Mouse (Mus musculus): ENCODE measurements around the gene Gosr1.
"Not testable (repeated sequence)": the region's sequence is repeated elsewhere in the genome, so short reads cannot be mapped to it uniquely, and the experiment has no call there.

The Gosr1 gene

GRCm38 (mm10) chr11:76734560-76734959, 28.8 kb downstream of the Gosr1 start:
- DNase-seq (ENCODE audit: low spot score) = no peak

DNA sequence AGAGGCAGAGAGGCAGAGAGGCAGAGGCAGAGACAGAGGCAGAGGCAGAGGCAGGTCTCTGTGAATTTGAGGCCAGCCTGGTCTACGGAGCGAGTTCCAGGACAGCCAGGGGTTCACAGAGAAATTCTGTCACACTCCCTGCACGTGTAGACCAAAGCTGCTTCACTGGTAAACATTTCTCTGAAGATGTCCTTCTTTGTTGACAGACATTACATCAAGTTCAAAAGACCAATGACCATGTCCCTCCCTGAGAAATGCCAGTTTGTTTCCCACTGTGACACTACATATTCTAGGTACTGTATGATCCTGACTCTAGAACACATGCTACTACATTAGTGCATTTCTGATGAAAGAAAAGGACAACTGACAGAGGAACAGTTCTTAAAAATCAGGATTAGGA, 32.7 kb downstream of the Gosr1 start:
- DNase-seq (ENCODE audit: low spot score) = no peak

DNA sequence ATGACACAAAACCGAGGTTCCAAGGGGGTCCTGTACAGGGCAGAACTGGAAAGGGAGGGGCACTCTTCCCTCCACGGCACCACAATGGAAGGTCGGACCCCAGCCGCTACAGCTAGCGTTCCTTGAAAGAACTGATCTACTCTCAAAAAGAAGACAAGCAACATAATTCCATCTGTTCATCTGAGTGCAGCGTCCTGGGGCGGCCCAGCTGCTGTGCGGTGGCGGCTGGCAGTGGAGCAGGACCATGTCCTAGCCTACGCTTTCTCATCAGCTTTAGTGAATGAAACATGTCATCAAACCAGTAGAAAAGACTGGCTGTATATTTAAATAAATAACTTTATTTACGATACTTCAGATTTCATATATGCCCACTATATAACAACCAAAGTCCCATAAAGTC, 35.3 kb downstream of the Gosr1 start:
- no peak for DNase-seq (ENCODE audit: low spot score)

- DNase-seq (ENCODE audit: low spot score) = no peak
Observed at GRCm38 (mm10) chr11:76723911-76724310, 39.5 kb downstream of the Gosr1 start.

GRCm38 (mm10) chr11:76717000-76717399, 46.4 kb downstream of the Gosr1 start:
- DNase-seq (ENCODE audit: low spot score) = no peak

DNA sequence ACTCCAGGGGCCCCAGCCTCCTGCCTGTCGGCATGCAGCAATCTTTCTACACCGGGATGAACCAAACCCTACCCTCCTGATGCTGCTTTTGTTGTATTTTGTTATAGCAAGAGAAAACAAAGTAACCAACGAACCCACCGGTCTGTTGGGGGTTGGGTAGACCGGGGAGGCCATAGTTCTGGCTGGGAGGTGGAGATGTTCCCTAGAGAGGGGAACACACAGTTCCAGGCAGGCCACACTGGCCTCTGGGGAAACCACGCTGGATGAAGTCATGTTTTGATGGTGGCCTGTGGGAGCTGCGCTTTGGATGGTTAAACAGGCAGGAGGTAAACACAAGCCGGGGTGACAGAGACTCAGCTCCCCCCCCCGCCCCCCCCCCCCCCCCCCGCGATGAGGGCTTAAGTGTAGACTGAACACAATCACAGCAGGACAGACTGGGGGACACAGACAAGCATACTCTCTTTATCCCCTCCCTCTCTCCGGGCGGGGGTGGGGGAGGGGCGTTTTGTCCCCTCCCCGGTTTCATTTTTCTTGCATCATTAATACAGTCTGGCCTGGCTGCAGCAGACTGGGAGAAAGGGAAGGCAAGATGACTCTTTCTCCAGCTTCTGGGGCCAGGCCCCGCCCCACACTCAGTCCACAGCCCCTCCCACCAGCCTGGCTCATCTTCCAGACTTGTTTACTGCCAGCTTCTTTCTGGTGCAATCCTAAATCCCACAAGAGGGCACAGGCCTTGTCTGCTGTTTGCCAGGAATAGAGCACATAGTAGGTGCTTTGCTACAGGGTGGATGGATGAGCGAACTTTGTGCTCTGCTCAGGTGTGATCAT, 53.5 kb downstream of the Gosr1 start:
- DNase-seq (ENCODE audit: low spot score) = peak; percentile 58

GRCm38 (mm10) chr11:76708881-76709280, 54.5 kb downstream of the Gosr1 start:
- DNase-seq (ENCODE audit: low spot score) = no peak

GRCm38 (mm10) chr11:76708066-76708465, 55.3 kb downstream of the Gosr1 start:
- no peak for DNase-seq (ENCODE audit: low spot score)

DNA sequence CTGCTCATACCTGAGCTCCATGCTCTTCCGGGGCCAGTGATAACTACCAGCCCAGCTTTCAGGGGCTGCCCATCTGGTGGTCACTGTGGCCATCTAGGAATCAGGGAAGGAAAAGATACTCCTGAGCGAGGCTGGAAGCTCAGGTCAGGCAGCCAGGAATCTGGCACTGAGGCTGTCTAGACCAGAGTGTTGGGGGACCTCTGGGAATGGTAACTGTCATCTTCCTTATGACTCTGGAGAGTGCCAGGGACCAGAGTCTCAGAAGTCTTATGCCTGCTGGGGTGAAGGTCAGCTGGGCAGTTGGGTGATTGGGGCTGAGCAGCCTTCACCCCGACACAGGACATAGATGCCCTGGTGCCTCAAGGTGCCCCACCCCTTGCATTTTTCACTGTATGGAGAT, 55.7 kb downstream of the Gosr1 start:
- no peak for DNase-seq (ENCODE audit: low spot score)

- no peak for DNase-seq (ENCODE audit: low spot score)
Observed at GRCm38 (mm10) chr11:76699626-76700025, 63.8 kb downstream of the Gosr1 start.

GRCm38 (mm10) chr11:76695810-76696209, 67.6 kb downstream of the Gosr1 start:
- no peak for DNase-seq (ENCODE audit: low spot score)

DNA sequence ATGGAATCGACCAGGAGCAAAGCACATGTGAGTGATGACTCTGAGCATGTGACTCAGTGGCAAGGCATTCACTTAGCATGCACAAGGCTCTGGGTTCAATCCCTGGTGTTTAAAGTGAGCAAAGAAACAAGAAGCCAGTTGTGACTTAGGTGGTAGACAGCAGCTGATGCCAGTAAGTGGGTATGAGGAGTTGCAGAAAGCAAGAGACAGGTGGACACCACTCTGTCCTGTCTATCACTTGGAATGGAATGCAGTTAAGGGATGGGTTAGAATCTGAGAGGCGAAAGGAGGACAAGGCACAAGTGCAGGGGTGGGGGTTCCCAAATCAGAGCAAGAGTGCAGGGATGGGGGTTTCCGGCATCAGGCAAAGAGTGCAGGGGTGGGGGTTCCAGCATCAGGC, 71.3 kb downstream of the Gosr1 start:
- no peak for DNase-seq (ENCODE audit: low spot score)

DNA sequence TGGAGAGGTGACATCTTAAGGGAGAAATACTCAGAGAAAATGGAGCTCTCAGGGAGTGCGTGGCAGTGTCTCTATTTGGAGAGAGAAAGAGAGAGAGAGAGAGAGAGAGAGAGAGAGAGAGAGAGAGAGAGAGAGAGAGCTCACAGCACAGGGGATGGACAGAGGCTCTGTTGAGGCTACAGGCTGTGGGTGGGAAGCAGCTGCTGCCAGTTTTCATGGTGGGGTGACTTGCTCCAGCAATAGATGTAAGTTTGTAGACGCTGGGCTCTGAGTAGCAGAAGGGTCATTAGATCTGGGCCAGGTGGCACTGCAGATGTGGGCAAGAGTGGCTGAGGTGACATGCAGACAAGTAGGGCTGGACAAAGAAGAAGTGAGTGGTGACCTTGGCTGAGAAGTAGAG, 77.8 kb downstream of the Gosr1 start:
- no peak for DNase-seq (ENCODE audit: low spot score)

GRCm38 (mm10) chr11:76679508-76679907, 83.9 kb downstream of the Gosr1 start, which contains the start of gene Trarg1:
Gene Trarg1, plus strand, starts transcription at chr11:76679808.
- DNase-seq (ENCODE audit: low spot score) = not testable (repeated sequence)

Measured in testis, postnatal 10 days (tissue).